Mouse (Mus musculus) limb, embryonic 13.5 days (tissue): ENCODE measurements around the gene Pgap1. TPM values are rescaled to one million over a fixed set of nuclear protein-coding genes. Genes with fewer than 3 reads are reported as not detected.

ENCODE experiments used
- polyA plus RNA-seq: library from polyadenylated mRNA; unstranded; fragments of >200 nt; fragmentation: Nextera tagmentation; extraction: Ambion mirVana; gene quantifications from 2 replicates; pipeline ENCODE4 v1.2.1, GENCODE M21; 2015

Gene Pgap1
- polyA plus RNA-seq, 1 experiment from 2014 or later, result 7.0 TPM

Other genes with a start within 250 kb of the Pgap1 start
- 27.4 and 27.5 TPM in 2 replicates for gene Gtf3c3, start 118.7 kb downstream of the Pgap1 start, polyA plus RNA-seq